Mouse (Mus musculus): ENCODE measurements around the gene Chrm2.

The Chrm2 gene

GRCm38 (mm10) chr6:36517242-36517641 is 129.4 kb downstream of the Chrm2 start:
- DNase-seq (ENCODE audit: low spot score), result no peak

GRCm38 (mm10) chr6:36523599-36523998 is 135.7 kb downstream of the Chrm2 start:
- DNase-seq (ENCODE audit: low spot score), result no peak

GRCm38 (mm10) chr6:36528509-36528908 is 140.6 kb downstream of the Chrm2 start:
- DNase-seq (ENCODE audit: low spot score), result no peak

DNA sequence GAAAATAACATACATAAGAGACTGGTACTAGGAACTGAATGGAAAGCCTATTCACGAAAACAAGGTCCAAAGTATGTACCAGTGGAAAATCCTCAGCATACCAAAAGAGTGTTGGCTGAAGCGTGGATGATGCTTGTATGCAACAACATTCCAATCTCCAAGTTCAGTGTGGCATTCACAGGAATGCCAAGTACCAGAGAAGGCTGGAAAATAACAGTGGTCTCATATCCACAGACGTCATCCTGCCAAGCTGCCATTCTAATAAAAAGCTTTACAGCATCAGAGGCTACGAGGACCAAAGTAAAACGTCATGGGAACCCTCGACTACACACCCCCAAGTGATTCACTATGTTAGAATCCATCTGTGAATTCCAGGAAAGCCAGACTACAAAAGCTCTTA is 153.4 kb downstream of the Chrm2 start:
- DNase-seq (ENCODE audit: low spot score), result no peak

DNA sequence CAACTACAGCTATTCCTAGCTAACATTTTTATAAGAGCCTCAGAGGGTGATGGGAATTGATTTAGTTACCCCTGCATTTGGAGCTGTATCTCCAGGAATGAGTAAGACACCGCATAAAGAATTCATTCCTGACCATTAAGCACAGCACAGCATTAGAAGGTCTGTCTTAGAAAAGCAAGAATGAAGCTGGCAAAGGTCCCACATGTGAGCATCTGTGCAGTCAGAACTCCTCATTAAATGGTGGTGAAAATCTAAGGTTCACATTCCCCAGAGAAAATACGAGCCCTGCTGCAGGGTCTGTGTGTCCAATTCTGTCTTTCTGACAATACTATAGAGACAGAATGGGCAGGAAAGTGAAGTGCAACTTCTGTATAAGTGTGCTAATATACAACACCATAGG is 179.0 kb downstream of the Chrm2 start:
- no peak for DNase-seq (ENCODE audit: low spot score)
